Mouse (Mus musculus) spleen, postnatal 36 days (tissue): ENCODE results near the gene Abcc5.
A peak's percentile ranks its signal among the peaks of the same experiment; 100 is the strongest.
"Not testable (repeated sequence)": the region's sequence is repeated elsewhere in the genome, so short reads cannot be mapped to it uniquely, and the experiment has no call there.

Experiments
- DNase-seq, 2 experiments: peaks; one replicate each; pipeline ENCODE4 v3.0.0; 2022; ENCODE audit warnings: low spot score in 2 of 2, mixed read lengths in 1 of 2

Abcc5 gene

GRCm38 (mm10) chr16:20425855-20426598 lies at the start of gene Abcc5:
Gene Abcc5, minus strand, starts transcription at chr16:20426394.
- DNase-seq, result peak; percentile 90

GRCm38 (mm10) chr16:20475335-20475734 lies 49.1 kb upstream of the Abcc5 start:
- no peak for DNase-seq

- no peak for DNase-seq
These were observed 48.6 kb upstream of the Abcc5 start for GRCm38 (mm10) chr16:20474786-20475185.

GRCm38 (mm10) chr16:20474211-20474610 lies 48.0 kb upstream of the Abcc5 start:
- DNase-seq, result no peak

GRCm38 (mm10) chr16:20473748-20474147 lies 47.6 kb upstream of the Abcc5 start:
- no peak for DNase-seq

- DNase-seq, result no peak
These were observed 45.5 kb upstream of the Abcc5 start for GRCm38 (mm10) chr16:20471686-20472085.

- no peak for DNase-seq
These were observed 44.8 kb upstream of the Abcc5 start for GRCm38 (mm10) chr16:20470981-20471380.

- no peak for DNase-seq
These were observed 38.5 kb upstream of the Abcc5 start for GRCm38 (mm10) chr16:20464725-20465124.

GRCm38 (mm10) chr16:20458736-20459135 lies 32.5 kb upstream of the Abcc5 start:
- DNase-seq, result not testable (repeated sequence)

GRCm38 (mm10) chr16:20456106-20456505 lies 29.9 kb upstream of the Abcc5 start:
- DNase-seq, result no peak

- DNase-seq, result no peak
These were observed 28.0 kb upstream of the Abcc5 start for GRCm38 (mm10) chr16:20454155-20454654.

- no peak for DNase-seq
These were observed 25.6 kb upstream of the Abcc5 start for GRCm38 (mm10) chr16:20451774-20452173.

- no peak for DNase-seq
These were observed 19.7 kb upstream of the Abcc5 start for GRCm38 (mm10) chr16:20445871-20446270.

- DNase-seq, result no peak
These were observed 18.7 kb upstream of the Abcc5 start for GRCm38 (mm10) chr16:20444831-20445388.

- no peak for DNase-seq
These were observed 16.7 kb upstream of the Abcc5 start for GRCm38 (mm10) chr16:20442871-20443270.

GRCm38 (mm10) chr16:20438673-20439415 lies 12.7 kb upstream of the Abcc5 start:
- no peak for DNase-seq

- DNase-seq, result not testable (repeated sequence)
These were observed 11.9 kb upstream of the Abcc5 start for GRCm38 (mm10) chr16:20438046-20438445.

GRCm38 (mm10) chr16:20436281-20436680 lies 10.1 kb upstream of the Abcc5 start:
- DNase-seq, result no peak

GRCm38 (mm10) chr16:20429328-20429727 lies 3.1 kb upstream of the Abcc5 start:
- no peak for DNase-seq

GRCm38 (mm10) chr16:20427566-20427965 lies 1.4 kb upstream of the Abcc5 start:
- DNase-seq, result no peak

GRCm38 (mm10) chr16:20424719-20425650 lies 1.2 kb downstream of the Abcc5 start:
- peak in 1 of 2 experiments; percentile 18 for DNase-seq
